In genomic region chr9:47530922-47531850, GRCm38 (mm10) we compare ENCODE assay signal across 8 mouse cellular contexts. TPM values are rescaled to one million over a fixed set of nuclear protein-coding genes. Genes with fewer than 3 reads are reported as not detected.
DNase-seq lines count a peak whose midpoint lies in the region; ATAC-seq and TF ChIP-seq lines count a peak whose summit lies in the region.

No protein-coding gene starts in this region.

- peak overlapping the region; percentile 73 for H3K4me3 ChIP-seq in hindbrain, embryonic 14.5 days (replicated peaks; ENCODE audit: low read length)
- peak overlapping the region; percentile 98 for H3K4me3 ChIP-seq in left cerebral cortex, adult 2 months

- peak; percentile 38 for TF ChIP-seq CTCF in left cerebral cortex, adult 2 months (IDR thresholded peaks at IDR 0.05)

- whole genome bisulfite sequencing in hindbrain, embryonic 14.5 days, result under 1% methylated on average over 100 of the region's 110 CpGs

- no peaks in the 10 kb centered on the region for H3K9me3 ChIP-seq in hindbrain, embryonic 14.5 days (ENCODE audit: control insufficient read depth, low read length)

- peak overlapping the region; percentile 87 for H3K27ac ChIP-seq in hindbrain, embryonic 14.5 days
- peak overlapping the region; percentile 96 for H3K27ac ChIP-seq in left cerebral cortex, adult 2 months

- peak; percentile 26; the same call in 1 of the 2 replicates for ATAC-seq in hindbrain, embryonic 14.5 days (ENCODE audit: low FRiP score)

- no peaks in the 10 kb centered on the region for H3K36me3 ChIP-seq in hindbrain, embryonic 14.5 days (replicated peaks; ENCODE audit: control insufficient read depth, insufficient read depth)

- H3K4me2 ChIP-seq in hindbrain, embryonic 14.5 days (replicated peaks), result peak overlapping the region; percentile 77

- 0 out of 2 replicates have a peak, but pooled peaks cover 4% of the 10 kb centered on the region for H3K27me3 ChIP-seq in hindbrain, embryonic 14.5 days (ENCODE audit: control insufficient read depth, insufficient read depth, low read length)

- peak; percentile 36 for DNase-seq in WW6 (ENCODE audit: low read depth, low spot score)
- DNase-seq in cerebellum, postnatal 10 days, result peak; percentile 87 to 88
- DNase-seq in gastrocnemius, adult 18-20 months (ENCODE audit: low spot score), result peak; percentile 69
- DNase-seq in hindbrain, embryonic 14.5 days (ENCODE audit: low spot score), result peak; percentile 58
- DNase-seq in left cerebral cortex, adult 2 months (ENCODE audit: extremely low spot score in 1 of 2, low spot score in 2 of 2), result peak; percentile 65 to 70
- peak; percentile 74 for DNase-seq in lung, postnatal 36 days
- DNase-seq in right cerebral cortex, postnatal 10 days (ENCODE audit: low spot score in 2 of 2), result peak; percentile 72 to 79
- no peak for DNase-seq in adipocyte (ENCODE audit: low spot score)

- H3K4me1 ChIP-seq in hindbrain, embryonic 14.5 days (replicated peaks; ENCODE audit: control insufficient read depth, insufficient read depth, low read length), result peaks cover 21% of the 10 kb centered on the region

- peak overlapping the region; percentile 91 for H3K9ac ChIP-seq in hindbrain, embryonic 14.5 days

- intact Hi-C loops in left cerebral cortex, adult 2 months (cut with DNase I), result loop anchor here (2.0 to 10.0 kb wide), 6 partner anchors 54 to 796 kb away; no protein-coding TSS in a partner anchor

RNA-seq across cellular contexts. Expression of gene Cadm1, which starts 1.2 kb away (rescaled TPM):
- total RNA-seq in gastrocnemius, adult 18-20 months (2021), result 1 to 10 TPM; 4.2 to 8.0 TPM
- polyA plus RNA-seq in hindbrain, embryonic 14.5 days (2014; fragmentation: Nextera tagmentation; extraction: Ambion mirVana), result 180 and 202 TPM in 2 replicates
- total RNA-seq in left cerebral cortex, adult 2 months (2021), result 100 to 1,000 TPM; 230 to 269 TPM

Comparison
In these comparisons a context has a peak if more than half of its experiments do, and no peak if none do; other contexts are left out.
1. RNA of gene Cadm1, which starts 1.2 kb away (total RNA-seq): 230 to 269 TPM in left cerebral cortex, adult 2 months; 4.2 to 8.0 TPM in gastrocnemius, adult 18-20 months; every median in the first group is over 10 times any median in the second.